Mouse (Mus musculus) heart, embryonic 12.5 days (tissue): Measurements from ENCODE around the gene Plpp1. TPM values are rescaled to one million over a fixed set of nuclear protein-coding genes. Genes with fewer than 3 reads are reported as not detected.

ENCODE experiments used
- ATAC-seq: fragments of 200-750 bp; cut with Nextera tagmentation; 2 replicates; pipeline ENCODE4 v1.8.0; 2017; ENCODE audit warnings: moderate TSS enrichment, moderate library complexity; ENCODE audit not compliant: insufficient number of reproducible peaks, low FRiP score
- H3K27ac ChIP-seq: fragments of 300-500 bp; sonication (generic); 2 replicates; pipeline ENCODE4 v1.5.1; 2016; ENCODE audit warnings: mild to moderate bottlenecking, moderate library complexity; ENCODE audit not compliant: poor library complexity, severe bottlenecking
- H3K27me3 ChIP-seq: fragments of 300-500 bp; sonication (generic); replicated peaks from 2 replicates; pipeline ENCODE4 v1.6.1; 2016; ENCODE audit warnings: mild to moderate bottlenecking, moderate library complexity
- H3K36me3 ChIP-seq: fragments of 300-500 bp; sonication (generic); 2 replicates; pipeline ENCODE4 v1.6.1; 2016; ENCODE audit warnings: mild to moderate bottlenecking, moderate library complexity
- H3K4me1 ChIP-seq: fragments of 300-500 bp; sonication (generic); replicated peaks from 2 replicates; pipeline ENCODE4 v1.6.1; 2016; ENCODE audit warnings: mild to moderate bottlenecking
- H3K4me2 ChIP-seq: fragments of 300-500 bp; sonication (generic); 2 replicates; pipeline ENCODE4 v1.6.1; 2016; ENCODE audit warnings: mild to moderate bottlenecking, moderate library complexity
- H3K4me3 ChIP-seq: fragments of 300-500 bp; sonication (generic); 2 replicates; pipeline ENCODE4 v1.5.1; 2016; ENCODE audit warnings: mild to moderate bottlenecking
- H3K9ac ChIP-seq: fragments of 300-500 bp; sonication (generic); 2 replicates; pipeline ENCODE4 v1.6.1; 2016; ENCODE audit warnings: mild to moderate bottlenecking, moderate library complexity
- H3K9me3 ChIP-seq: fragments of 300-500 bp; sonication (generic); replicated peaks from 2 replicates; pipeline ENCODE4 v1.6.1; 2016; ENCODE audit warnings: mild to moderate bottlenecking, moderate library complexity
- WGBS: fragments of 180-500 bp; shearing (Covaris S2); methylation state at CpG from one replicate; pipeline ENCODE4 v1.1.7; 2016; 5-methylcytosine and 5-hydroxymethylcytosine counted together
- polyA plus RNA-seq: library from polyadenylated mRNA; unstranded; fragments of >200 nt; fragmentation: Nextera tagmentation; extraction: Ambion mirVana; gene quantifications from 2 replicates; pipeline ENCODE4 v1.2.1, GENCODE M21; 2016

The Plpp1 gene
- polyA plus RNA-seq, 1 experiment from 2014 or later, result 46.9 TPM

- peak overlapping the region; percentile 24; the same call in 1 of the 2 replicates for H3K27ac ChIP-seq
- H3K9ac ChIP-seq, result no peak overlapping the region
- no peak overlapping the region for H3K4me3 ChIP-seq
- no peak overlapping the region for H3K4me2 ChIP-seq
- peaks cover 51% of the 10 kb centered on the region for H3K4me1 ChIP-seq
- no peaks in the 10 kb centered on the region for H3K36me3 ChIP-seq
- H3K27me3 ChIP-seq, result no peaks in the 10 kb centered on the region
- no peaks in the 10 kb centered on the region for H3K9me3 ChIP-seq
- ATAC-seq, result no peak
- 20% methylated on average over 1 of the region's 1 CpGs for WGBS
These were observed 40.1 kb upstream of the Plpp1 start for GRCm38 (mm10) chr13:112760538-112760881.

DNA sequence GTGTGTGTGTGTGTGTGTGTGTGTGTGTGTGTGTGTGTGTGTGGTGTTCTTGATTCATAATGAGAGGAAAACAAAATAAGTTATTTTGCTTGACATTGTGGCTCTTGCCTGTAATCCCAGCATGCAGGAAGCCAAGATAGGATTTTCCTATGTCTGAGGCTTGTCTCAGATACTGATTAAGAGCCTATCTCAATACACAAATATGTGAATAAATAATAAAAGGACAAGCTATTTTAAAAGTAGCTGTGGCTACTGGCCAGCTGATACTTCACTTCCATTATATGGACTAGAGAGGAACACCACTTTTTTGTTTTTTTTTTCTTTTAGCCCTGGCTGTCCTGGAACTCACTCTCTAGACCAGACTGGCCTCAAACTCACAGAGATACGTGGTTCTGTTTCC is 38.8 kb upstream of the Plpp1 start:
- WGBS, result 37% methylated on average over 1 of the region's 1 CpGs
- Histone ChIP-seq H3K9me3 (0 out of 2 replicates have a peak, but pooled peaks cover 3% of the 10 kb centered on the region), H3K27ac (0 out of 2 replicates have a peak overlapping the region, but pooled peaks have one; percentile 43), H3K4me2 (no peak overlapping the region), H3K27me3 (no peaks in the 10 kb centered on the region), H3K4me1 (peaks cover 44% of the 10 kb centered on the region), H3K4me3 (no peak overlapping the region), H3K9ac (no peak overlapping the region), H3K36me3 (no peaks in the 10 kb centered on the region)
- ATAC-seq, result no peak

DNA sequence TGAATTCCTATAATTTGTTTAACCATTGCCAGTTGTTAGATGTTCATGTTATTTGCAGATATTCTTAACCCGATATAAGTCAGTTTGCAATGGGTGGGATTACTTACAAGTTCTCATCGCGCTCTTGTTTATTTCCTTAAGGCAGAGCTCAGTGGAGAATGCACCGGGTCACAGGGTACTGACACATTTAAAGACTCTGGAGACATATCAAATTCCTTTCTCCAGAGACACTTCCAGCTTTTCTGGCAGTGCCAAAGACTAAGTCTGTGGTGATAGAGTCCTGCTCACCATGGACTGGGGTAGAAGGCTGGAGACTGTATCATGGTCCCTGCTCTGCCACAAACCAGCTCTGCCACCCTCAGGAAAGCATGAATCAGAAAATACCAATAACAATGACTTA is 38.0 kb upstream of the Plpp1 start:
- H3K9ac ChIP-seq, result no peak overlapping the region
- no peak for ATAC-seq
- WGBS, result 54% methylated on average over 4 of the region's 4 CpGs
- H3K4me1 ChIP-seq, result peaks cover 44% of the 10 kb centered on the region
- no peak overlapping the region for H3K4me3 ChIP-seq
- H3K36me3 ChIP-seq, result no peaks in the 10 kb centered on the region
- H3K27me3 ChIP-seq, result no peaks in the 10 kb centered on the region
- H3K4me2 ChIP-seq, result no peak overlapping the region
- no peak overlapping the region for H3K27ac ChIP-seq
- peaks cover 9% of the 10 kb centered on the region for H3K9me3 ChIP-seq

DNA sequence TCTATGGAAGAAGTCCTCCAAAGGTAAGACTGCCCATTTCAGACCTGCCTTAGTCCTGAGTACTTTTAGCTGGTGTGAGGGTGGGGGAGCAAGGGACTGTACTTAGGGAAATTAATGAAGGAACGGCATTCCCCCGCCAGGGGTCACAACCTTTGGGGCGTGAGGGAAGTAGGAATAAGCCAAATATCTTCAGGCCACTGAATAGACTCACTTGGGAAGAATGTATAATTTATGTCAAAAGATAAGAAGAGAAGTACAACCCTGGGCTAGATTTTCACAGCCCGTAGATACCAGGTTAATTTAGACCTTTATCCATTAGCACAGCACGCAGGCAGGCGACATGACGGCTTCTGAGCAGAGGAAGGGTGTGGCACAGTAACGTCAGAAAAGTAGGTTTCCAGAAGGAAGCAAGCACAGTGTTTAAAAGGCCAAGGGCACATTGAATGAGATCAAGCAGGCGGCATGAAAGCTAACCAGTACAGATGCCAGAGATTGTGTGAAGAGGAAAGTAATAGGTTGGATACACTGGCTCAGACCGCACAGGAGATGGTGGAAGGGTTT is 37.0 kb upstream of the Plpp1 start:
- Histone ChIP-seq H3K27ac (no peak overlapping the region), H3K4me1 (peaks cover 38% of the 10 kb centered on the region), H3K9me3 (peaks cover 12% of the 10 kb centered on the region), H3K27me3 (no peaks in the 10 kb centered on the region), H3K4me2 (no peak overlapping the region), H3K9ac (no peak overlapping the region), H3K4me3 (no peak overlapping the region), H3K36me3 (no peaks in the 10 kb centered on the region)
- ATAC-seq, result no peak
- 59% methylated on average over 10 of the region's 10 CpGs for WGBS

GRCm38 (mm10) chr13:112764556-112764955 is 36.0 kb upstream of the Plpp1 start:
- no peak overlapping the region for H3K27ac ChIP-seq
- ATAC-seq, result no peak
- no peaks in the 10 kb centered on the region for H3K36me3 ChIP-seq
- peaks cover 12% of the 10 kb centered on the region for H3K9me3 ChIP-seq
- H3K27me3 ChIP-seq, result no peaks in the 10 kb centered on the region
- no peak overlapping the region for H3K9ac ChIP-seq
- WGBS, result 64% methylated on average over 5 of the region's 5 CpGs
- peaks cover 28% of the 10 kb centered on the region for H3K4me1 ChIP-seq
- no peak overlapping the region for H3K4me2 ChIP-seq
- H3K4me3 ChIP-seq, result no peak overlapping the region

DNA sequence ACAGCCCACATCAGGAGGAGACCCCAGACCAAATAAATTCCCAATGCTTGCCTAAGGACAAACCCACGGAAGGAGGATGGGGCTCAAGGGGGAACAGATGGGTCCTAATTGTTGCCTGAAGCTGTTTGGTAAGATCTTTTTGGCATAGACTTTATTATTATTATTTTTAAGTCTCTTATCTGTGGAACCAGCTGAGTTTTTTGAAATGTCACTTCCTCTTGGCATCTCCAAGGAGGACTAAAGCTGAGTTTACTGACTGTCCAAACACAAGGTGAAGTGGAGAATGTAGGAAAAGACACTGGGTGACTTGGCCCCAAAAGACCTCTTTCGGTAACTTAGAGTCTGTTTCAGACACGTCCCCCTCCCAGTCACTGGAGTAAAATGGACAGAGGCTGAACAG is 34.9 kb upstream of the Plpp1 start:
- Histone ChIP-seq H3K9me3 (peaks cover 12% of the 10 kb centered on the region), H3K9ac (no peak overlapping the region), H3K36me3 (no peaks in the 10 kb centered on the region), H3K4me1 (peaks cover 22% of the 10 kb centered on the region), H3K27me3 (no peaks in the 10 kb centered on the region), H3K4me3 (no peak overlapping the region), H3K4me2 (no peak overlapping the region), H3K27ac (no peak overlapping the region)
- WGBS, result 86% methylated on average over 3 of the region's 3 CpGs
- ATAC-seq, result no peak

GRCm38 (mm10) chr13:112770528-112771328 is 29.9 kb upstream of the Plpp1 start:
- Histone ChIP-seq H3K27me3 (no peaks in the 10 kb centered on the region), H3K4me1 (peaks cover 14% of the 10 kb centered on the region), H3K9me3 (peaks cover 12% of the 10 kb centered on the region), H3K36me3 (no peaks in the 10 kb centered on the region), H3K27ac (peak overlapping the region; percentile 79), H3K4me2 (peak overlapping the region; percentile 13; the same call in 1 of the 2 replicates), H3K9ac (no peak overlapping the region), H3K4me3 (no peak overlapping the region)
- peak; percentile 73 for ATAC-seq
- 37% methylated on average over 11 of the region's 11 CpGs for WGBS

DNA sequence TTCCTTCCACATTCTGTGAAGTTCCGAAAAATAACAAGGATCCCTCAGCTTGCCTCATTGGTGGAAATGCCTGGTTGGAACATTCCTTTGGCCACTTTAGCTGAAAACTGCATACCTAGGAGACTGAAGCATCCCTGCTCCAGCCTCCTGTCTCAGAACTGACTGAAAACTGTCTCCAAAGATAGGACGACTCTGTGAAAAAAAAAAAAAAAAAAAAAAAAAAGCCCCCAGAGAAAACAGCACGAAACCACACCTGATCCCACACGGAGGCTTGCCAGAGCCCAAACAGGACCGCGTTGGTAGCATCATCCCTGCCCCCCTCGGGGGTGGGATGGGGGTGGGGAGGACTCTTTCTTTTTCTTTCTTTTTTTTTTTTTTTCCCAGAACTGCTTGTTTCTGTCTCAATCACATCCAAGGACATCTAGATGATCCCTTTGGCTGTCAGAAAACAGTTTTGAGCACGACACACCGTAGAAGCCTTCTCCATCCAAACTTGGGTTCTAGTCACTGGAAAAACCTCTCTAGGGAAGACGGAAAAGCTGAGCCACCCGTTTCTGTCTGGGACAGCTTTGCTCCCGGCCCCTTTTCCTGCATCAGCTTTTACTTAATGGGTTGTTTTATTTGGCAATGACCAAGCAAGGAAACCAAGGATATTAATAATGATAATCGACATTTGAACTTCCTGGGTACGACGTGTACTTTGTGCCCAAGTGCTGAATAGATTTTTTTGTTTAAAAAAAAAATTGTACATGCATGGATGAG is 29.0 kb upstream of the Plpp1 start:
- Histone ChIP-seq H3K27ac (peak overlapping the region; percentile 79), H3K27me3 (no peaks in the 10 kb centered on the region), H3K4me1 (peaks cover 14% of the 10 kb centered on the region), H3K9ac (no peak overlapping the region), H3K4me2 (peak overlapping the region; percentile 7; the same call in 1 of the 2 replicates), H3K36me3 (no peaks in the 10 kb centered on the region), H3K9me3 (peaks cover 11% of the 10 kb centered on the region), H3K4me3 (no peak overlapping the region)
- WGBS, result 42% methylated on average over 15 of the region's 15 CpGs
- no peak for ATAC-seq

GRCm38 (mm10) chr13:112772252-112772651 is 28.3 kb upstream of the Plpp1 start:
- peaks cover 14% of the 10 kb centered on the region for H3K4me1 ChIP-seq
- no peaks in the 10 kb centered on the region for H3K36me3 ChIP-seq
- no peak overlapping the region for H3K27ac ChIP-seq
- H3K9ac ChIP-seq, result no peak overlapping the region
- H3K4me3 ChIP-seq, result no peak overlapping the region
- no peak for ATAC-seq
- H3K27me3 ChIP-seq, result no peaks in the 10 kb centered on the region
- H3K9me3 ChIP-seq, result peaks cover 6% of the 10 kb centered on the region
- no peak overlapping the region for H3K4me2 ChIP-seq
- WGBS, result 71% methylated on average over 11 of the region's 11 CpGs

- Histone ChIP-seq H3K9me3 (no peaks in the 10 kb centered on the region), H3K27me3 (no peaks in the 10 kb centered on the region), H3K4me2 (no peak overlapping the region), H3K27ac (no peak overlapping the region), H3K4me1 (peaks cover 14% of the 10 kb centered on the region), H3K36me3 (no peaks in the 10 kb centered on the region), H3K4me3 (no peak overlapping the region), H3K9ac (no peak overlapping the region)
- WGBS, result 66% methylated on average over 14 of the region's 14 CpGs
- ATAC-seq, result no peak
These were observed 27.7 kb upstream of the Plpp1 start for GRCm38 (mm10) chr13:112772861-112773260.

- 91% methylated on average over 3 of the region's 3 CpGs for WGBS
- H3K4me2 ChIP-seq, result no peak overlapping the region
- H3K4me1 ChIP-seq, result peaks cover 14% of the 10 kb centered on the region
These were observed 26.5 kb upstream of the Plpp1 start for GRCm38 (mm10) chr13:112773991-112774675.

More at GRCm38 (mm10) chr13:112773991-112774675, 26.5 kb upstream of the Plpp1 start:
- Histone ChIP-seq H3K27ac (no peak overlapping the region), H3K9ac (no peak overlapping the region), H3K36me3 (no peaks in the 10 kb centered on the region), H3K4me3 (no peak overlapping the region), H3K9me3 (no peaks in the 10 kb centered on the region), H3K27me3 (no peaks in the 10 kb centered on the region)
- no peak for ATAC-seq
